Mouse (Mus musculus) small intestine, adult 2 months (tissue): Measurements from ENCODE around the gene S100a8. TPM values are rescaled to one million over a fixed set of nuclear protein-coding genes. Genes with fewer than 3 reads are reported as not detected.

Experiments
- H3K27ac ChIP-seq: fragments of 200-500 bp; 2 replicates; pipeline ENCODE4 v1.5.1; 2012; ENCODE audit warnings: low read depth, low read length, control low read depth, inconsistent platforms; ENCODE audit not compliant: insufficient read depth
- H3K27me3 ChIP-seq: fragments of 200-500 bp; 2 replicates; pipeline ENCODE4 v1.6.1; 2012; ENCODE audit warnings: mild to moderate bottlenecking, moderate library complexity, low read length, inconsistent platforms; ENCODE audit not compliant: control insufficient read depth, insufficient read depth
- H3K36me3 ChIP-seq: fragments of 200-500 bp; 2 replicates; pipeline ENCODE4 v1.6.1; 2012; ENCODE audit warnings: mild to moderate bottlenecking, low read length, control low read depth, inconsistent platforms; ENCODE audit not compliant: control insufficient read depth, insufficient read depth
- H3K4me1 ChIP-seq: fragments of 200-500 bp; 2 replicates; pipeline ENCODE4 v1.6.1; 2012; ENCODE audit warnings: low read length, inconsistent platforms, mixed read lengths; ENCODE audit not compliant: control insufficient read depth, insufficient read depth, insufficient read length
- H3K4me3 ChIP-seq: fragments of 200-500 bp; 2 replicates; pipeline ENCODE4 v1.5.1; 2012; ENCODE audit warnings: low read depth, mild to moderate bottlenecking, control low read depth, inconsistent platforms, low read length, moderate library complexity
- CTCF ChIP-seq: fragments of 200-500 bp; IDR thresholded peaks from 2 replicates; pipeline ENCODE4 v1.5.1; 2012; ENCODE audit warnings: low read depth, mild to moderate bottlenecking, control low read depth, inconsistent platforms, low read length, moderate library complexity, mixed read lengths; ENCODE audit not compliant: insufficient replicate concordance, insufficient read length; ENCODE audit errors: extremely low read depth
- POLR2A ChIP-seq: fragments of 200-500 bp; IDR thresholded peaks from 2 replicates; pipeline ENCODE4 v1.6.1; 2012; ENCODE audit warnings: low read depth, mild to moderate bottlenecking, control low read depth, inconsistent platforms, low read length, moderate library complexity
- WGBS: fragments of 180-500 bp; shearing (Covaris S2); methylation state at CpG from one replicate; pipeline ENCODE4 v1.1.7; 2018; 5-methylcytosine and 5-hydroxymethylcytosine counted together
- polyA plus RNA-seq: library from polyadenylated mRNA; depleted of rRNA; stranded (reverse); fragments of >200 nt; gene quantifications from 2 replicates; pipeline ENCODE4 v1.2.3, GENCODE M21; 2012

The S100a8 gene
- polyA plus RNA-seq, 1 experiment, result not detected

- no peak overlapping the region for H3K27ac ChIP-seq
- TF ChIP-seq CTCF (no peak), POLR2A (no peak)
- H3K27me3 ChIP-seq, result no peaks in the 10 kb centered on the region
- whole genome bisulfite sequencing, result 90% methylated on average over 2 of the region's 2 CpGs
- H3K36me3 ChIP-seq, result no peaks in the 10 kb centered on the region
- peaks cover 11% of the 10 kb centered on the region for H3K4me1 ChIP-seq
- no peak overlapping the region for H3K4me3 ChIP-seq
Measured at GRCm38 (mm10) chr3:90629298-90629697, 39.5 kb upstream of the S100a8 start.

- Histone ChIP-seq H3K27me3 (no peaks in the 10 kb centered on the region), H3K27ac (no peak overlapping the region), H3K36me3 (no peaks in the 10 kb centered on the region), H3K4me3 (no peak overlapping the region), H3K4me1 (peaks cover 3% of the 10 kb centered on the region; the same call in 1 of the 2 replicates)
- 80% methylated on average over 2 of the region's 2 CpGs for WGBS
- TF ChIP-seq POLR2A (no peak), CTCF (no peak)
Measured at GRCm38 (mm10) chr3:90631984-90632383, 36.8 kb upstream of the S100a8 start.

- 35% methylated on average over 1 of the region's 1 CpGs for WGBS
- H3K4me3 ChIP-seq, result no peak overlapping the region
- no peaks in the 10 kb centered on the region for H3K36me3 ChIP-seq
- no peak for TF ChIP-seq POLR2A
- no peak for TF ChIP-seq CTCF
- no peaks in the 10 kb centered on the region for H3K4me1 ChIP-seq
- no peaks in the 10 kb centered on the region for H3K27me3 ChIP-seq
- no peak overlapping the region for H3K27ac ChIP-seq
Measured at GRCm38 (mm10) chr3:90638511-90639275, 30.1 kb upstream of the S100a8 start.

GRCm38 (mm10) chr3:90639511-90640154, 29.1 kb upstream of the S100a8 start:
- Histone ChIP-seq H3K27ac (no peak overlapping the region), H3K4me1 (no peaks in the 10 kb centered on the region), H3K36me3 (no peaks in the 10 kb centered on the region), H3K4me3 (no peak overlapping the region), H3K27me3 (no peaks in the 10 kb centered on the region)
- 55% methylated on average over 7 of the region's 7 CpGs for WGBS
- peak; percentile 60; the same call in 1 of the 2 replicates for TF ChIP-seq CTCF
- TF ChIP-seq POLR2A, result no peak

- H3K4me3 ChIP-seq, result no peak overlapping the region
- H3K27ac ChIP-seq, result no peak overlapping the region
- TF ChIP-seq CTCF (no peak), POLR2A (no peak)
- 81% methylated on average over 7 of the region's 7 CpGs for WGBS
- H3K4me1 ChIP-seq, result no peaks in the 10 kb centered on the region
- H3K36me3 ChIP-seq, result no peaks in the 10 kb centered on the region
- no peaks in the 10 kb centered on the region for H3K27me3 ChIP-seq
Measured at GRCm38 (mm10) chr3:90640981-90641380, 27.8 kb upstream of the S100a8 start.

GRCm38 (mm10) chr3:90644220-90644619, 24.6 kb upstream of the S100a8 start:
- Histone ChIP-seq H3K4me3 (no peak overlapping the region), H3K4me1 (no peaks in the 10 kb centered on the region), H3K27ac (no peak overlapping the region), H3K36me3 (no peaks in the 10 kb centered on the region), H3K27me3 (no peaks in the 10 kb centered on the region)
- WGBS, result 45% methylated on average over 3 of the region's 3 CpGs
- TF ChIP-seq CTCF (peak; percentile 68; the same call in 1 of the 2 replicates), POLR2A (no peak)

GRCm38 (mm10) chr3:90647291-90647690, 21.5 kb upstream of the S100a8 start:
- 79% methylated on average over 1 of the region's 1 CpGs for WGBS
- no peaks in the 10 kb centered on the region for H3K27me3 ChIP-seq
- no peaks in the 10 kb centered on the region for H3K4me1 ChIP-seq
- H3K27ac ChIP-seq, result no peak overlapping the region
- TF ChIP-seq CTCF (no peak), POLR2A (no peak)
- H3K4me3 ChIP-seq, result no peak overlapping the region
- no peaks in the 10 kb centered on the region for H3K36me3 ChIP-seq
